Mouse (Mus musculus): ENCODE measurements around the gene Bcor.

GRCm38 (mm10) chrX:12085290-12085689 lies 74.9 kb downstream of the Bcor start:
- TF ChIP-seq CTCF (IDR thresholded peaks at IDR 0.05): no peak
- TF ChIP-seq EP300 (IDR thresholded peaks at IDR 0.05; ENCODE audit: insufficient read depth, low read depth, low read length): no peak

Measured in heart, adult 2 months (tissue).